Mouse (Mus musculus) testis, adult 2 months (tissue): ENCODE measurements around the gene Trpm6.

Experiments used
- CTCF ChIP-seq: fragments of 200-500 bp; IDR thresholded peaks from 2 replicates; pipeline ENCODE4 v1.5.1; 2012; ENCODE audit warnings: low read depth, mild to moderate bottlenecking, inconsistent platforms, low read length, moderate library complexity; ENCODE audit not compliant: control insufficient read depth, insufficient read depth, insufficient replicate concordance
- POLR2A ChIP-seq: fragments of 200-500 bp; IDR thresholded peaks from 2 replicates; pipeline ENCODE4 v1.6.1; 2012; ENCODE audit warnings: low read depth, mild to moderate bottlenecking, inconsistent platforms, low read length, moderate library complexity; ENCODE audit not compliant: control insufficient read depth

DNA sequence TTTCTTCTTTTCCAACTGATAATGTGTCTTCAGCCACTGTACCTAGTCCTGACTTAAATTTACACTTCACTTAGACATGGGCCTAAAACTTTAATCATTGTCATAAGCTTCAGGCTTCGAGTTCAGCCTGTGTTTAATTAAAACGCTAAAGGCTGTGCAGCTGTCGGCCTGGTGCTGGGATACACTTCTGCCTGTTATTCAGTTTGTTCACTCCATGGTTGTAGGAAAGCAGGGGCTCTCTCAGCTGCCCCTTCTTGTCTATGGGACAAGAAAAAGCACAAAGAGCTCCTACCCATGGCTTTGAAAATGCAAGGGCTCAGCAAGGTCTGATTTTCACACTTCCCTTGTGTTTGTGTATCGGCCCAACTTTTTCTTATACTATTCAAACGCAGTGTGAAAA, 131.4 kb downstream of the Trpm6 start:
- TF ChIP-seq CTCF (no peak), POLR2A (no peak)
